Mouse (Mus musculus) MN1 (cell line): ENCODE data around the gene Nxnl1.

ENCODE experiments used
- DNase-seq: peaks from one replicate; pipeline ENCODE4 v3.0.0-alpha.2; 2016; ENCODE audit warnings: low spot score

Gene Nxnl1

DNA sequence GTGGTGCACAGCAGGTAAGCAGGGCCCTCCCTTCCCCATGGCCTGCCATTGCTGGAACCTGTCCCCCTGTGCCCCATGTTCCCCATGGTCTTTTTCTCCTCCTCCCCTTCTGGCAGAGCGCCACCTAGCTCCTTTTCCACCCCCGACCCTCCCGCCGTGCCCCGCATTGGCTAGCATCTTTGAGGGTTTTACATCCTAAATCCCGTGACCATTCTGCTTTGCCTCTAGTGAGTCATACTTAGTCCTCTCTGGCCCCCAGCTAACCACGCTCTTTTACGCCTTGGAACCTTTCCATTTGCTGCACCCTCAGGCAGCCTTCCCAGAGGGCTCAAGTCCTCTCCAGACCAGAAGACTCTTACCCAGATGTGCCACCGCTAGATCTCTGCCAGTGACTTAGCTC, 13.8 kb upstream of the Nxnl1 start:
- peak; percentile 78 for DNase-seq

DNA sequence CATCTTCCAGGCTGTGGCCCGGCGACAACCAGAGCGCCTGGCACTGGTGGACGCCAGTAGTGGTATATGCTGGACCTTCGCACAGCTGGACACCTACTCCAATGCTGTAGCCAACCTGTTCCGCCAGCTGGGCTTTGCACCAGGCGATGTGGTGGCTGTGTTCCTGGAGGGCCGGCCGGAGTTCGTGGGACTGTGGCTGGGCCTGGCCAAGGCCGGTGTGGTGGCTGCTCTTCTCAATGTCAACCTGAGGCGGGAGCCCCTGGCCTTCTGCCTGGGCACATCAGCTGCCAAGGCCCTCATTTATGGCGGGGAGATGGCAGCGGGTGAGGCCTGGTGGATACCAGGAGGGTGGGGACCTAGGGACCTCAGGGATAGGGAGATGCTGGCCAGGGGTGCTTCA, 13.1 kb upstream of the Nxnl1 start:
- DNase-seq, result no peak

DNA sequence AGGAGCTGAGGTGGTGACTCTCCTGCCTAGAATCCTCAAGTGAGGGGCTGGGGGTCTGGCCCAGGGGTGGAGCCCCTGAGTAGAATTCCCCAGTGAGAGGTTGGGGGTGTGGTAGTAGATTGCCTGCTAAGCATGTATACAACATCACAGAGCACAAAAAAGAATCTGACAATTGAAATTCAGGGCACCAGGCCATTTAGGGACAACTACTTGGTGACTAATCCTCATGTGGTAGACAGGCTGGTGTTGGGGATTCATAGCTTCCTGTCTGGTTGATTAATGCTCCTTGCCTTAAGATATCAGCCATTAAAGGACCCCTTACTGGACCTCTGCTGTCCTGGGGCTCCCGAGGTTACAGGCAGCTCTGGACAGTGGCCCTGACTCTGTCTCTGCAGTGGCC, 12.6 kb upstream of the Nxnl1 start:
- no peak for DNase-seq

DNA sequence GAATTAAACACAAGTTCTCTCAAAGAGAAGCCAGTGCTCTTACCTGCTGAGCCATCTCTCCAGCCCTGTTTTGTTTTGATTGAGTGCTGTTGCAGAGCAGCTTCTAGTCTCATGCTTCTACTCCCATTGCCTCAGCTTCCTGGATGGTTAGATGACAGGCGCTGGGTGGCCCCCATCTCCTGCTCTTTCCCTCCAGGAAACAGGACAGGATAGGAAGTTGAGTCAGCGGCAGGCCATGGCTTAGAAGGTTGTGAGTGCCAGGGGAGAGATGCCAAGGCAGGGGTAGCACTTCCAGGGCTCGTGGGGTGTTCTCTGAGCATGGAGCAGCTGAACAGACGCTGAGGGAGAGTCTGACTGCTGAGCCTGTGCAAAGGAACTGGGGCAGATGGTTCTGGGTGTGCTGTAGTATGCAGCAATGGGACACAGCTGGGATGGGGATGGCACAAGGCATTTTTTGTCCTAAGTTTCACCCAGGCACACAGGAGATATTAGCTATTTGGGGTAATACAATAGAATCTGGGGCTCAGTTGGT, 11.5 kb upstream of the Nxnl1 start:
- DNase-seq, result no peak

GRCm38 (mm10) chr8:71575020-71575419, 8.6 kb upstream of the Nxnl1 start:
- DNase-seq, result no peak

GRCm38 (mm10) chr8:71574426-71574825, 8.0 kb upstream of the Nxnl1 start:
- peak; percentile 44 for DNase-seq

GRCm38 (mm10) chr8:71572847-71573633, 6.6 kb upstream of the Nxnl1 start:
- peak; percentile 96 for DNase-seq

GRCm38 (mm10) chr8:71572077-71572476, 5.7 kb upstream of the Nxnl1 start:
- DNase-seq, result peak; percentile 45

GRCm38 (mm10) chr8:71570291-71570954, 4.0 kb upstream of the Nxnl1 start:
- DNase-seq, result peak; percentile 99

DNA sequence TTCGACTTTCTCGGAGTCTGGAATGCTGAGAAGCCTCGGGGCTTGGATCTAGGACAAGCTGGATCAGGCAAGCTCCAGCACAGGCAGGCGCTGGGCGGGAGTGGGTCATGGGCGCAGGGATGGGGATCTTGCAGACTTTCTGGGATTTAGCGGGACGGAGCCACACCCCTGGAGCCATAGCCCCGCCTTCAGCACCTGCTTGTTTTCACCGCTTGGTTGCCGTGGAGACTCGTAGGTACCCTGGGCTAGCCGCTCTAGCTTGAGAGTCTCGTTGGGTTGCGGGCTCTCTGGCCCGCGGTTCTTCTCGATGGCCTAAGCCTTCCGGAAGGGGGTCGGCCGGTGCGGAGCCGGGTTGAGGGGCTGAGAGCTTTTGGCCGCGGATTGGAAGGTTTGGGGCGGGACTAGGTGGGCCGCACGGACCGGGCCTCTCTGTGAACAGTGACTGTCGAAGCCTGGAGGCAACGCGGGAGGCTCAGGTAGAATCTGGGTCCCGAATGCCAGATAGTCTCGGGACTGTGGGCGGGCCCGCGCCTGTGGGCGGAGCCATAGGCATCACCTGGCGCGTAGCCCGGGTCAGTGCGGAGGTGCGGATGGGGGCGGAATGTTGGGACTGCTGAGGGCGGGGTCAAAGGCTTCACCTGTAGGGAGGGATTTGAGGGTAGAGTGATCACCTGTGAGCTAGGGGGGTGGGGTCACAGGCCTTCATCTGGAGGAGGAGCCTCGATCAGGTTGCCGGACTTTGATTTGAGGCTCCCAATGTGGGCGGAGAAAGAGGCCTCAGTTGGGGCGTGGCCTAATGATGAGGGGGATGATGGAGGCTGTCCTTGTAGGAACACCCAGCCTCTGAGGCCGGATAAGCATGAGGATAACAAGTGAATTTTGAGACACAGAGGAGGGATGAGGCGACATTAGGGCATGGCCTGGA, 3.2 kb upstream of the Nxnl1 start:
- peak; percentile 96 for DNase-seq

- peak; percentile 49 for DNase-seq
Observed at GRCm38 (mm10) chr8:71568941-71569340, 2.5 kb upstream of the Nxnl1 start.

- DNase-seq, result peak; percentile 70
Observed at GRCm38 (mm10) chr8:71568387-71568937, 2.1 kb upstream of the Nxnl1 start, which contains the start of gene Slc27a1. Gene Slc27a1, plus strand, starts transcription at chr8:71568882.

GRCm38 (mm10) chr8:71567587-71567986, 1.2 kb upstream of the Nxnl1 start:
- no peak for DNase-seq

GRCm38 (mm10) chr8:71563992-71564391, 2.4 kb downstream of the Nxnl1 start:
- no peak for DNase-seq

DNA sequence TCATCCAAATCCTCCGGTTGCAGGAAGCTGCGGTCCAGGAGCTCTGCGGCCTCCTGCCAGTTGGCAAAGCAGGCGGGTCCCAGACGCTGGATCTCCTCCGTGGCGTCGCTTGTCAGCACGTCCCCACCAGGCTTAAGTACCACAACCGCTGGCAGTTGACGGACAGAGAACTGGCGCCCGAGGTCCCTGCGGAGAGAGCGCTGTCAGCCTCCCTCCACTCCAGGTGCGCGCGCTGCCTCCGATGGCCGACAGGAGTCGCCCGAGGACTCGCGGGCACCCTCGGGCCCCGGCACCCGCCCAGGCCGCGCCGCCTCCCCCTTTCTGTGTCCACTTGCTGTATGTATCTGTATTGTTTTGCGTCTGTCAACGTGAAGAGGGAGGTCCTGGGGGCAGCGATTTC, 3.6 kb downstream of the Nxnl1 start:
- peak; percentile 83 for DNase-seq

DNA sequence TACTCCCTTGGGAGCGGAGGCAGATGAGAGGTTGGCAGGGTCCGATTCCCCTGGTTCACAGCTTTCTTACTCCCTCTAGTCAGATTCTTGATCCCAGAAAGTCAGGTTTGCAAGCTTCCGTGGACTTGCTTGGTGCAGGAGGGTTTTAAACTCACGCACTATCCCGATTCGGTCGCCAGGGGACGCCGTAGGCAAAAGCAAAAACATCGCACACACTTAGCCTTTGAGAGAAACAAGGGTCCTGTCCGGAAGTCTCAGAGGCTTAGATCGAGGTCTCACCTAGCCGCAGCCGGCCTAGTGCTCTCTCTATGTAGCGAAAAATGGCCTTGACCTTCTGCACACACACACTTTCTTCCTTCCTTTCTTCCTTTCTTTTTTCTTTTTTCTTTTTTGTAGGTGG, 5.0 kb downstream of the Nxnl1 start:
- peak; percentile 88 for DNase-seq

GRCm38 (mm10) chr8:71560765-71561164, 5.6 kb downstream of the Nxnl1 start:
- DNase-seq, result no peak

DNA sequence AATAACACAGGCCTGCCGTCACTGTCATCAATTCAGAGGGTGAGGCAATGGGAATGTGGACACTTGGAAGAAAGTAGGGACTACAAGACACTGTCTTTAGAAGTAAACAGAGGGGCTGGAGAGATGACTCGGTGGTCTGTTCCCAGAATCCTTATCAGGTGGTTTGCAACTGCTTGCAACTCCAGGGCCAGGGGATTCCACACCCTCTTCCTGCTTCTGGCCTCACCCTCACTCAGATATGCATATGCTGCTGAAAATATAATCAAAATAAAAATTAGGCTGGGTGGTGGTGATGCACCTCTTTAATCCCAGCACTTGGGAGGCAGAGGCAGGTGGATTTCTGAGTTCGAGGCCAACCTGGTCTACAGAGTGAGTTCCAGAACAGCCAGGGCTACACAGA, 6.3 kb downstream of the Nxnl1 start:
- DNase-seq, result no peak

DNA sequence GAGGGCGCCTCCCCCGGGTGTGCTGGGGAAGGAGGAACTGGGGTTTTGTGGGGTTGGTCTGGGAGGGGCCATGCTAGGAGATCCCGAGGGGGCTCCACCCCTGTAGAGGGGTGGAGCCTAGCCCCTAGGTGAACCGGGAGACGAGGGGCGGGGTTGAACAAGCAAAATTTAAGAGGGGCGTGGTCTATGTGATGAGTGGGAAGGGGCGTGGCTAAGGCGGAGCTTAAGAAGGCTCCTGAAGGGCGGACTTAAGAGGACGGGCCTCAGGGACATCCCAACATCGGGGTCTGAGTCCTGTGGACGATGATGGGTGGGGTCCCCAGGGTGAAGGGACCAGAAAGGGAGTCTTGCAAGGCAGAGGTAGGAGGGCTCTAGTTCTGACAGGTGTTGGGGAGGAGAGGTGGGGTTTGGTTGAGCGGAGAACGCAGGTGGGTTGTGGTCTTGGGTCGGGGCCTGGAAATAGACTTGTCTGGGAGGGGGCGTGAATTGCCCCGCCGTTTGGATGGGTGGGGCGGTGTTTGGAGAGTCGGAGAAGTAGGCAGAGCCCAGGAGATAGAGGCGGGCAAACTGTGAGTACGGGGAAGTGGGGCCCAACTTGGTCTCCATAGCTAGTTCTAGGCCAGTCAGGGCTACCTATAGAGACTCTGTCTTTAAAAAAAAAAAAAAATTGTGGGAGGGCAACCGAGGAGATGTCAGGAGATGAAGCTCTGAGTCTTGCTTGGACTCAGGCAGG, 7.3 kb downstream of the Nxnl1 start:
- DNase-seq, result no peak

DNA sequence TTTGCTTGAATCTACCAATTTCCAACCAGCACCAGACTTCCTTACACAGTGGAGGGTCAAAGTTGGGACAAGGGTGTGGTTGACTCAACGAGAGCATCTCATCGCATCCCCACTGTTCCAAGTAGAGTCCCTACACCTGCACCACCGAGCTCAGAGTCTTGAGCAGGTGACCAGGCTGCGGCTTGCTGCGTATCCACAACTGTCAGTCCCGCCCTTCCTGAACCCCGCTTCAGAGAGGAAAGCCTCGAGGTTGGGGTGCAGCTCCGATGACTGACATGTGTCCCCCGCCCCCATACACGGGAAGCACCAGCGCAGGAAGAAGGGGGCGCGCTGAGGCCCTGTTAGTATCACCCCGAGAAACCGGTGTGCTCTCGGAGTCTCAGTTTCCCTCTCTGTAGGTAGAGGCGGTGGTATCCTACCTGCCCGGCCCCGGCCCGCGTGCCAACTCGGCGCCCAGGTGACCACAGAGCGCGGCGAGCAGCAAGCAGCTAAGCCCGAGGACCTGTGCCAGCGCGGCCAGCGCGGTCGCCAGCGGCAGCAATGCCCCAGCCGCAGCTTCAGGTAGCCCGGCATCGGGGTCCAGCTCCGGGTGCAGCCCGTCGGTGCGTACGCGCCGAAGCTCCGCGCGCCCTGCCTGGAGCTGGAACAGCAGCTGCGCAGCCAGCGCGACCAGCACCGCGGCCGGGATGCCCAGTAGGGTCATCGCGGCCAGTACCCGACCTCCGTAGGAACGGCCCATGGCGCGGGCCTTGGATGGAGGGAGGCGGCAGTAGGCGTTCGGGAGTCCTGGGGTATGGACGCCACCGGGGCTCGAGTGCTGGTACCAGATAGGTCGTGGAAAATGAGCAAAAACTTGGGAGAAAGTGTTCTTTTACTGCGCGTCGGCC, 8.1 kb downstream of the Nxnl1 start, which contains the start of gene Tmem221:
Gene Tmem221, minus strand, starts transcription at position 801 of the 887 bp plus-strand sequence.
- DNase-seq, result no peak
